Mouse (Mus musculus) myocyte (in vitro differentiated cells): Measurements from ENCODE around the gene Iqsec2. TPM values are rescaled to one million over a fixed set of nuclear protein-coding genes. Genes with fewer than 3 reads are reported as not detected.
A peak's percentile ranks its signal among the peaks of the same experiment; 100 is the strongest.

Experiments
- H3K27me3 ChIP-seq: one replicate; pipeline ENCODE4 v1.6.1; 2011; ENCODE audit not compliant: control insufficient read depth, insufficient read depth, insufficient read length
- H3K36me3 ChIP-seq: one replicate; pipeline ENCODE4 v1.6.1; 2011; ENCODE audit not compliant: control insufficient read depth, insufficient read depth
- H3K4me2 ChIP-seq: one replicate; pipeline ENCODE4 v1.6.1; 2011; ENCODE audit warnings: low read depth, control low read depth
- H3K4me3 ChIP-seq: one replicate; pipeline ENCODE4 v1.5.1; 2011; ENCODE audit warnings: mild to moderate bottlenecking, control low read depth, moderate library complexity
- H3K79me2 ChIP-seq: one replicate; pipeline ENCODE4 v1.6.1; 2011; ENCODE audit not compliant: control insufficient read depth, insufficient read depth
- H3ac ChIP-seq: one replicate; pipeline ENCODE4 v1.6.1; 2011; ENCODE audit not compliant: control insufficient read depth, insufficient read length
- CEBPB ChIP-seq: IDR thresholded peaks from 2 replicates; pipeline ENCODE4 v1.6.1; 2011; ENCODE audit warnings: mild to moderate bottlenecking, moderate library complexity; ENCODE audit not compliant: poor library complexity, insufficient read depth, severe bottlenecking
- E2F4 ChIP-seq: IDR thresholded peaks from one replicate; pipeline ENCODE4 v1.6.1; 2011; ENCODE audit warnings: mild to moderate bottlenecking, control low read depth, moderate library complexity; ENCODE audit not compliant: insufficient read depth
- MAX ChIP-seq: IDR thresholded peaks from one replicate; pipeline ENCODE4 v1.6.1; 2011; ENCODE audit warnings: low read depth, mild to moderate bottlenecking, control low read depth
- MYOD1 ChIP-seq, 3 experiments: IDR thresholded peaks; one replicate each; pipeline ENCODE4 v1.6.1; 2011; ENCODE audit warnings: control low read depth in 2 of 3, low read depth in 2 of 3, mild to moderate bottlenecking in 2 of 3, moderate library complexity in 1 of 3; ENCODE audit not compliant: insufficient read length in 2 of 3, control insufficient read depth in 1 of 3
- MYOG ChIP-seq, 3 experiments: IDR thresholded peaks; one replicate each; pipeline ENCODE4 v1.6.1; 2011; ENCODE audit warnings: control low read depth in 2 of 3, low read depth in 2 of 3, mild to moderate bottlenecking in 2 of 3; ENCODE audit not compliant: insufficient read length in 2 of 3, control insufficient read depth in 1 of 3, insufficient read depth in 1 of 3
- POLR2A ChIP-seq: IDR thresholded peaks from one replicate; pipeline ENCODE4 v1.6.1; 2011; ENCODE audit warnings: low read depth, mild to moderate bottlenecking, control low read depth, moderate library complexity; ENCODE audit not compliant: insufficient read length
- POLR2AphosphoS2 ChIP-seq: IDR thresholded peaks from one replicate; pipeline ENCODE4 v1.6.1; 2011; ENCODE audit warnings: low read depth, control low read depth; ENCODE audit not compliant: insufficient read length
- REST ChIP-seq: IDR thresholded peaks from one replicate; pipeline ENCODE4 v1.6.1; 2011; ENCODE audit warnings: mild to moderate bottlenecking, control low read depth, moderate library complexity; ENCODE audit not compliant: insufficient read depth, insufficient read length
- SRF ChIP-seq: IDR thresholded peaks from one replicate; pipeline ENCODE4 v1.6.1; 2011; ENCODE audit warnings: low read depth; ENCODE audit not compliant: control insufficient read depth, insufficient read length
- TCF12 ChIP-seq: IDR thresholded peaks from one replicate; pipeline ENCODE4 v1.6.1; 2011; ENCODE audit warnings: mild to moderate bottlenecking, control low read depth; ENCODE audit not compliant: poor library complexity, insufficient read depth, severe bottlenecking
- TCF3 ChIP-seq: IDR thresholded peaks from one replicate; pipeline ENCODE4 v1.6.1; 2011; ENCODE audit warnings: low read depth, control low read depth; ENCODE audit not compliant: insufficient read length
- USF1 ChIP-seq: IDR thresholded peaks from one replicate; pipeline ENCODE4 v1.6.1; 2011; ENCODE audit warnings: low read depth, mild to moderate bottlenecking, control low read depth, moderate library complexity
- polyA plus RNA-seq: library from polyadenylated mRNA; unstranded; fragments of >200 nt; fragmentation: generic; extraction: Trizol; gene quantifications from one replicate; pipeline ENCODE4 v1.2.1, GENCODE M21; 2012; ENCODE audit warnings: missing spikeins

Gene Iqsec2
- polyA plus RNA-seq, 1 experiment = 11.2 TPM

GRCm38 (mm10) chrX:152197814-152198648, 54.0 kb downstream of the Iqsec2 start:
- no peaks in the 10 kb centered on the region for H3K27me3 ChIP-seq

GRCm38 (mm10) chrX:152201737-152202421, 57.8 kb downstream of the Iqsec2 start:
- H3K4me3 ChIP-seq = no peak overlapping the region
- H3K79me2 ChIP-seq = no peaks in the 10 kb centered on the region
- no peak overlapping the region for H3ac ChIP-seq
- H3K36me3 ChIP-seq = no peaks in the 10 kb centered on the region
- TF ChIP-seq MAX (no peak), POLR2A (no peak), TCF3 (no peak), TCF12 (no peak), USF1 (no peak), SRF (no peak), POLR2AphosphoS2 (no peak), CEBPB (no peak), E2F4 (no peak), MYOD1 (IDR thresholded peaks at IDR 0.05; ENCODE audit: control insufficient read depth in 1 of 3, insufficient read length in 2 of 3, low read depth in 2 of 3) (no peak), REST (no peak), MYOG (IDR thresholded peaks at IDR 0.05; ENCODE audit: control insufficient read depth in 1 of 3, insufficient read depth in 1 of 3, insufficient read length in 2 of 3, low read depth in 2 of 3) (no peak)
- no peaks in the 10 kb centered on the region for H3K27me3 ChIP-seq
- no peak overlapping the region for H3K4me2 ChIP-seq

More at GRCm38 (mm10) chrX:152197814-152198648, 54.0 kb downstream of the Iqsec2 start:
- Histone ChIP-seq H3K36me3 (no peaks in the 10 kb centered on the region), H3K4me3 (no peak overlapping the region), H3K79me2 (no peaks in the 10 kb centered on the region), H3ac (no peak overlapping the region), H3K4me2 (no peak overlapping the region)
- no peak for TF ChIP-seq MYOG (IDR thresholded peaks at IDR 0.05; ENCODE audit: control insufficient read depth in 1 of 3, insufficient read depth in 1 of 3, insufficient read length in 2 of 3, low read depth in 2 of 3)
- TF ChIP-seq POLR2AphosphoS2 = no peak
- TF ChIP-seq CEBPB = no peak
- TF ChIP-seq POLR2A = no peak

- H3K27me3 ChIP-seq = no peaks in the 10 kb centered on the region
- TF ChIP-seq POLR2A = no peak
- no peak for TF ChIP-seq E2F4
- TF ChIP-seq MYOD1 (IDR thresholded peaks at IDR 0.05; ENCODE audit: control insufficient read depth in 1 of 3, insufficient read length in 2 of 3, low read depth in 2 of 3) = no peak
- TF ChIP-seq CEBPB = no peak
- no peak for TF ChIP-seq TCF3
- no peak for TF ChIP-seq POLR2AphosphoS2
- no peak for TF ChIP-seq MAX
- TF ChIP-seq SRF = no peak
- TF ChIP-seq USF1 = no peak
- TF ChIP-seq MYOG (IDR thresholded peaks at IDR 0.05; ENCODE audit: control insufficient read depth in 1 of 3, insufficient read depth in 1 of 3, insufficient read length in 2 of 3, low read depth in 2 of 3) = no peak
- no peak for TF ChIP-seq REST
- no peak overlapping the region for H3K4me2 ChIP-seq
- no peaks in the 10 kb centered on the region for H3K79me2 ChIP-seq
- no peak overlapping the region for H3ac ChIP-seq
- H3K36me3 ChIP-seq = no peaks in the 10 kb centered on the region
- H3K4me3 ChIP-seq = no peak overlapping the region
Measured at GRCm38 (mm10) chrX:152202422-152203103, 58.5 kb downstream of the Iqsec2 start.

DNA sequence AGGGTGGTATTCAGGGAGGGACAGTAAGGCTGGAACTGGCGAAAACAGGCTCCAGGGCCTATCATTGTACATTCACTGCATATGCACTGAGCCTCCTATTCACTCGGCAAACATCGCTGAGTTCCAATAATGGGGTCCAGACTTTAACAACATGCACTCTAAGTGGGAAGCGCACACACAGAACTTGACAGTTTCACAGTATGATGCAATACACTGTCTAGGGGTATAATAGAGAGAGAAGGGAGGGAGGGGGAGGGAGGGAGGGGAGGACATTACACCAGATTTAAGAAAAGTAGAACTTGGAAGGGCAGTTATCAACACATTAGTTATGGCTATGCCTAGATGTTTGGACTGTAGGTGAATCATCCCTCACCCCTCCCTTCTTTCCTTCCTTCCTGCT, 59.2 kb downstream of the Iqsec2 start:
- H3K4me2 ChIP-seq = no peak overlapping the region
- no peaks in the 10 kb centered on the region for H3K36me3 ChIP-seq
- H3K79me2 ChIP-seq = no peaks in the 10 kb centered on the region
- H3K4me3 ChIP-seq = no peak overlapping the region
- TF ChIP-seq TCF3 (no peak), POLR2AphosphoS2 (no peak), USF1 (no peak), MAX (no peak), CEBPB (0 out of 2 replicates have a peak, but pooled peaks have one; percentile 20)
- H3ac ChIP-seq = no peak overlapping the region
- no peaks in the 10 kb centered on the region for H3K27me3 ChIP-seq
